Mouse (Mus musculus) hindbrain, embryonic 13.5 days (tissue): Measurements from ENCODE around the gene Il13ra1. TPM values are rescaled to one million over a fixed set of nuclear protein-coding genes. Genes with fewer than 3 reads are reported as not detected.

ENCODE experiments used
- polyA plus RNA-seq: library from polyadenylated mRNA; unstranded; fragments of >200 nt; fragmentation: Nextera tagmentation; extraction: Ambion mirVana; gene quantifications from 2 replicates; pipeline ENCODE4 v1.2.1, GENCODE M21; 2015

Il13ra1 gene
- polyA plus RNA-seq, 1 experiment from 2014 or later = 4.7 TPM

Other genes with a start within 250 kb of the Il13ra1 start
- gene Dock11, start 223.3 kb upstream of the Il13ra1 start, polyA plus RNA-seq = 14.4 and 15.8 TPM in 2 replicates
- 175 and 186 TPM in 2 replicates for gene Zcchc12, start 83.8 kb downstream of the Il13ra1 start, polyA plus RNA-seq
- gene Lonrf3, start 216.2 kb downstream of the Il13ra1 start, polyA plus RNA-seq = 0.26 and 0.51 TPM in 2 replicates